Mouse (Mus musculus): ENCODE measurements around the gene 5730596B20Rik.

DNA sequence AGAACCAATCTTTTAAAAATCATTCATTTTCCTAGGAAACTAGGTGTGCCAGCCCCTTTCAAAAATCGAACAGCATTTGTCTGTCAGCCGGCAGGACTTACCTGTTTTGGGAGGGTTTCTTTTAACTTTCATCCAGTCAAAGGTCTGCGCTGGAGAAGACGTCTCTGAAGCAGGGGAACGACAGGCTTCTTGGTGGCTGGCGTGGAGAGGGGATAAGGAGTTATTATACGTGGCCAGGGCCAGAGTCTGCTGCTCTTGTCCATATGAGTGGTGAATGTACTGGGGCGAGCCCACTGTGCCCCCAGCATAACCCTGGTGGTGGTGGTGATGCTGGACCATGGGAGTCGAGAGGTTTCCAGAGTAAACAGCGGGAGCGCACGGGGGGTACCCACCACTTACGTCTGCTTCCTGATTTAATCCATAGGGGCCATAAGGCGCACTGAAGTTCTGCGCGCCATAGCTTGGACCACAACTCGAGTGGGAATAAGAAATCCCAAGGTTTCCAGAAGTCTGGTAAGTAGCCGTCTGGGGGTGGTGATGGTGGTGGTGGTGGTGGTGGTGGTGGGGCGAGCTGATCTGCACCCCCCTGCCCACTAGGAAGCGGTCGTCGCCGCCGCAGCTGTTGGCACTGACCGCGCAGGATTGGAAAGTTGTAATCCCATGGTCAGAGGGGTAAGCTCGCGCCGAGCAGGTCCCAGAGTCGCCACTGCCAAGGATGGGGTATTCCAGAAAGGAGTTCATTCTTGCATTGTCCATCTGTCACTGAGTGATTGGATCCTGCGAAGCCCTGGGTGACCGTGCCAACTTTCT is 19.6 kb upstream of the 5730596B20Rik start:
- no peak for TF ChIP-seq POLR2A (IDR thresholded peaks at IDR 0.05; ENCODE audit: insufficient read depth, low read length)
- no peak for TF ChIP-seq CTCF (IDR thresholded peaks at IDR 0.05; ENCODE audit: low read depth, low read length)
- TF ChIP-seq EP300 (IDR thresholded peaks at IDR 0.05; ENCODE audit: insufficient read depth, low read depth, low read length) = no peak

All from ES-Bruce4 (cell line).